Comparison of ENCODE assay signal across 9 mouse cellular contexts in genomic region chr5:25496652-25497051, GRCm38 (mm10). TPM values are rescaled to one million over a fixed set of nuclear protein-coding genes. Genes with fewer than 3 reads are reported as not detected.
A peak's percentile ranks its signal among the peaks of the same experiment; 100 is the strongest.
DNase-seq lines count a peak whose midpoint lies in the region; ATAC-seq and TF ChIP-seq lines count a peak whose summit lies in the region.
"Had no signal": no experiment of that assay in that cellular context is flagged by ENCODE, and none has a peak within 500 bp of the region (broad histone marks: within the 10 kb centered on the region; RNA-seq: fewer than 3 reads in every experiment).

No protein-coding gene starts in this region.

- 45% methylated on average over 2 of the region's 2 CpGs for WGBS in lung, embryonic 14.5 days
- 20% methylated on average over 2 of the region's 2 CpGs for WGBS in embryonic facial prominence, embryonic 15.5 days
- whole genome bisulfite sequencing in intestine, postnatal 0 days, result 45% methylated on average over 2 of the region's 2 CpGs
- 63% methylated on average over 2 of the region's 2 CpGs for WGBS in neural tube, embryonic 13.5 days

- no peak for ATAC-seq in lung, embryonic 14.5 days (ENCODE audit: insufficient read depth)
- no peak for ATAC-seq in embryonic facial prominence, embryonic 15.5 days (ENCODE audit: insufficient number of reproducible peaks, low FRiP score, low TSS enrichment, low read depth)
- no peak for ATAC-seq in intestine, postnatal 0 days
- ATAC-seq in neural tube, embryonic 13.5 days (ENCODE audit: low read depth), result no peak

- no peaks in the 10 kb centered on the region for H3K36me3 ChIP-seq in lung, embryonic 14.5 days (ENCODE audit: insufficient read depth)
- no peaks in the 10 kb centered on the region for H3K36me3 ChIP-seq in embryonic facial prominence, embryonic 15.5 days
- no peaks in the 10 kb centered on the region for H3K36me3 ChIP-seq in intestine, postnatal 0 days (ENCODE audit: control insufficient read depth, insufficient read depth)
- no peaks in the 10 kb centered on the region; the same call in 1 of the 2 replicates for H3K36me3 ChIP-seq in neural tube, embryonic 13.5 days

- H3K4me1 ChIP-seq in lung, embryonic 14.5 days (ENCODE audit: insufficient read depth), result no peaks in the 10 kb centered on the region; the same call in 1 of the 2 replicates
- peaks cover 15% of the 10 kb centered on the region for H3K4me1 ChIP-seq in embryonic facial prominence, embryonic 15.5 days
- H3K4me1 ChIP-seq in intestine, postnatal 0 days (replicated peaks; ENCODE audit: control insufficient read depth, insufficient read depth, low read length), result no peaks in the 10 kb centered on the region; the same call in 1 of the 2 replicates
- peaks cover 28% of the 10 kb centered on the region for H3K4me1 ChIP-seq in neural tube, embryonic 13.5 days (replicated peaks)

- no peak for TF ChIP-seq CTCF in lung, embryonic 14.5 days (IDR thresholded peaks at IDR 0.05; ENCODE audit: low read depth)
- TF ChIP-seq CTCF in intestine, postnatal 0 days (IDR thresholded peaks at IDR 0.05; ENCODE audit: low read depth), result no peak

- no peak overlapping the region; the same call in 1 of the 2 replicates for H3K9ac ChIP-seq in lung, embryonic 14.5 days
- H3K9ac ChIP-seq in embryonic facial prominence, embryonic 15.5 days, result no peak overlapping the region
- H3K9ac ChIP-seq in intestine, postnatal 0 days (ENCODE audit: low read depth, low read length), result peak overlapping the region; percentile 96; the same call in 1 of the 2 replicates
- peak overlapping the region; percentile 96 for H3K9ac ChIP-seq in neural tube, embryonic 13.5 days

- no peak overlapping the region for H3K27ac ChIP-seq in lung, embryonic 14.5 days (ENCODE audit: low read depth)
- H3K27ac ChIP-seq in embryonic facial prominence, embryonic 15.5 days (replicated peaks), result no peak overlapping the region
- H3K27ac ChIP-seq in intestine, postnatal 0 days (ENCODE audit: low read depth, low read length), result no peak overlapping the region
- no peak overlapping the region for H3K27ac ChIP-seq in neural tube, embryonic 13.5 days (replicated peaks)

- DNase-seq in lung, embryonic 14.5 days, result no peak
- no peak for DNase-seq in lung, adult 18-20 months
- no peak for DNase-seq in yolk sac, embryonic 10.5 days (ENCODE audit: low spot score)
- no peak for DNase-seq in ovary, postnatal 36 days (ENCODE audit: low spot score)
- no peak for DNase-seq in urinary bladder, adult 18-20 months (ENCODE audit: low spot score in 2 of 2)

- peak overlapping the region; percentile 94 for H3K4me3 ChIP-seq in lung, embryonic 14.5 days (ENCODE audit: low read depth, low read length)
- H3K4me3 ChIP-seq in embryonic facial prominence, embryonic 15.5 days (replicated peaks), result peak overlapping the region; percentile 98
- peak overlapping the region; percentile 100 for H3K4me3 ChIP-seq in intestine, postnatal 0 days (ENCODE audit: low read depth, low read length)
- H3K4me3 ChIP-seq in neural tube, embryonic 13.5 days, result peak overlapping the region; percentile 98

- peak overlapping the region; percentile 61 for H3K4me2 ChIP-seq in lung, embryonic 14.5 days
- H3K4me2 ChIP-seq in embryonic facial prominence, embryonic 15.5 days (replicated peaks), result peak overlapping the region; percentile 62
- peak overlapping the region; percentile 84 for H3K4me2 ChIP-seq in intestine, postnatal 0 days (replicated peaks; ENCODE audit: low read depth)
- H3K4me2 ChIP-seq in neural tube, embryonic 13.5 days, result peak overlapping the region; percentile 76

- no peaks in the 10 kb centered on the region for H3K9me3 ChIP-seq in lung, embryonic 14.5 days (ENCODE audit: low read depth, low read length)
- H3K9me3 ChIP-seq in embryonic facial prominence, embryonic 15.5 days (replicated peaks), result no peaks in the 10 kb centered on the region
- no peaks in the 10 kb centered on the region for H3K9me3 ChIP-seq in intestine, postnatal 0 days (ENCODE audit: control insufficient read depth)
- no peaks in the 10 kb centered on the region for H3K9me3 ChIP-seq in neural tube, embryonic 13.5 days

- H3K27me3 ChIP-seq in lung, embryonic 14.5 days (ENCODE audit: insufficient read depth, low read length), result no peaks in the 10 kb centered on the region
- no peaks in the 10 kb centered on the region for H3K27me3 ChIP-seq in embryonic facial prominence, embryonic 15.5 days
- H3K27me3 ChIP-seq in intestine, postnatal 0 days (replicated peaks; ENCODE audit: control insufficient read depth, insufficient read depth, low read length), result no peaks in the 10 kb centered on the region
- H3K27me3 ChIP-seq in neural tube, embryonic 13.5 days, result 0 out of 2 replicates have a peak, but pooled peaks cover 4% of the 10 kb centered on the region

RNA-seq across cellular contexts. Expression of gene Kmt2c, which starts 1.9 kb away (rescaled TPM):
- polyA plus RNA-seq in lung, embryonic 14.5 days (2014; fragmentation: Nextera tagmentation; extraction: Ambion mirVana), result 17.2 and 18.3 TPM in 2 replicates
- polyA plus RNA-seq in embryonic facial prominence, embryonic 15.5 days (2015; fragmentation: Nextera tagmentation; extraction: Ambion mirVana), result 13.6 and 16.6 TPM in 2 replicates
- polyA plus RNA-seq in intestine, postnatal 0 days (2015; fragmentation: Nextera tagmentation; extraction: Ambion mirVana), result 7.0 and 7.7 TPM in 2 replicates
- polyA plus RNA-seq in neural tube, embryonic 13.5 days (2015; fragmentation: Nextera tagmentation; extraction: Ambion mirVana), result 16.8 and 19.7 TPM in 2 replicates

RNA-seq across cellular contexts. Expression of gene Cct8l1, which starts 19.2 kb away (rescaled TPM):
- polyA plus RNA-seq in lung, embryonic 14.5 days (2014; fragmentation: Nextera tagmentation; extraction: Ambion mirVana), result 0.09 TPM in 1 of 2 replicates, not detected in the other
- not detected in 2 replicates for polyA plus RNA-seq in embryonic facial prominence, embryonic 15.5 days (2015; fragmentation: Nextera tagmentation; extraction: Ambion mirVana)
- 0.09 and 0.26 TPM in 2 replicates for polyA plus RNA-seq in intestine, postnatal 0 days (2015; fragmentation: Nextera tagmentation; extraction: Ambion mirVana)
- polyA plus RNA-seq in neural tube, embryonic 13.5 days (2015; fragmentation: Nextera tagmentation; extraction: Ambion mirVana), result 0.20 and 0.29 TPM in 2 replicates
- polyA plus RNA-seq: small intestine, adult 2 months had no signal

Comparison
In these comparisons a context has a peak if more than half of its experiments do, and no peak if none do; other contexts are left out.
1. H3K9ac ChIP-seq: peak in intestine, postnatal 0 days (single experiment) and neural tube, embryonic 13.5 days (single experiment); none in lung, embryonic 14.5 days (single experiment) and embryonic facial prominence, embryonic 15.5 days (single experiment).
2. Peak in every context shown above with its lines, with median percentiles within 50 percentile points of each other: H3K4me2 ChIP-seq and H3K4me3 ChIP-seq.